27 mouse cellular contexts compared by ENCODE assay signal in genomic region chr5:114275339-114275738, GRCm38 (mm10). TPM values are rescaled to one million over a fixed set of nuclear protein-coding genes. Genes with fewer than 3 reads are reported as not detected.
DNase-seq lines count a peak whose midpoint lies in the region; ATAC-seq and TF ChIP-seq lines count a peak whose summit lies in the region.
"Had no signal": no experiment of that assay in that cellular context is flagged by ENCODE, and none has a peak within 500 bp of the region (broad histone marks: within the 10 kb centered on the region; RNA-seq: fewer than 3 reads in every experiment).

No protein-coding gene starts in this region.

- no peaks in the 10 kb centered on the region for H3K9me3 ChIP-seq in forebrain, embryonic 13.5 days (replicated peaks)
- no peaks in the 10 kb centered on the region for H3K9me3 ChIP-seq in forebrain, embryonic 16.5 days (ENCODE audit: control insufficient read depth, low read length)
- H3K9me3 ChIP-seq in midbrain, embryonic 11.5 days (ENCODE audit: control insufficient read depth, low read length), result no peaks in the 10 kb centered on the region
- no peaks in the 10 kb centered on the region for H3K9me3 ChIP-seq in midbrain, postnatal 0 days (ENCODE audit: low read length)
- no peaks in the 10 kb centered on the region for H3K9me3 ChIP-seq in midbrain, embryonic 14.5 days (ENCODE audit: control insufficient read depth, low read length)
- H3K9me3 ChIP-seq in midbrain, embryonic 13.5 days, result no peaks in the 10 kb centered on the region
- H3K9me3 ChIP-seq in ES-Bruce4 (replicated peaks; ENCODE audit: control insufficient read depth, insufficient read depth, low read length, poor library complexity, severe bottlenecking), result no peaks in the 10 kb centered on the region
- no peaks in the 10 kb centered on the region for H3K9me3 ChIP-seq in intestine, embryonic 15.5 days
- H3K9me3 ChIP-seq: embryonic facial prominence, embryonic 13.5 days; embryonic facial prominence, embryonic 15.5 days had no signal

- ATAC-seq in forebrain, embryonic 13.5 days, result no peak
- no peak for ATAC-seq in forebrain, embryonic 16.5 days
- no peak for ATAC-seq in midbrain, embryonic 11.5 days (ENCODE audit: low FRiP score)
- ATAC-seq in midbrain, postnatal 0 days (ENCODE audit: low FRiP score), result no peak
- ATAC-seq in midbrain, embryonic 14.5 days (ENCODE audit: low FRiP score, low TSS enrichment), result no peak
- ATAC-seq in midbrain, embryonic 13.5 days, result no peak
- no peak for ATAC-seq in intestine, embryonic 15.5 days
- ATAC-seq: forebrain, embryonic 14.5 days had no signal

- H3K4me1 ChIP-seq in forebrain, embryonic 13.5 days, result peaks cover 40% of the 10 kb centered on the region
- peaks cover 18% of the 10 kb centered on the region for H3K4me1 ChIP-seq in forebrain, embryonic 16.5 days (replicated peaks; ENCODE audit: control insufficient read depth, insufficient read depth, low read length)
- H3K4me1 ChIP-seq in midbrain, embryonic 11.5 days (ENCODE audit: control insufficient read depth, insufficient read depth, low read length), result peaks cover 45% of the 10 kb centered on the region
- H3K4me1 ChIP-seq in midbrain, postnatal 0 days (ENCODE audit: insufficient read depth, low read length), result peaks cover 3% of the 10 kb centered on the region; the same call in 1 of the 2 replicates
- peaks cover 28% of the 10 kb centered on the region for H3K4me1 ChIP-seq in midbrain, embryonic 14.5 days (ENCODE audit: control insufficient read depth, insufficient read depth, low read length)
- H3K4me1 ChIP-seq in midbrain, embryonic 13.5 days (replicated peaks), result peaks cover 74% of the 10 kb centered on the region
- peaks cover 3% of the 10 kb centered on the region for H3K4me1 ChIP-seq in ES-Bruce4 (ENCODE audit: control insufficient read depth, insufficient read depth, low read length)
- peaks cover 15% of the 10 kb centered on the region for H3K4me1 ChIP-seq in intestine, embryonic 15.5 days (replicated peaks)

- DNase-seq in midbrain, embryonic 11.5 days (ENCODE audit: low spot score, missing footprints), result peak; percentile 90
- DNase-seq in midbrain, postnatal 0 days (ENCODE audit: low spot score), result no peak
- DNase-seq in midbrain, embryonic 14.5 days, result peak; percentile 13
- DNase-seq: adrenal gland, adult 2 months; adrenal gland, postnatal 10 days; adrenal gland, postnatal 25 days; cerebellum, adult 11 months; cerebellum, adult 18-20 months; cerebellum, adult 8-10 months; cerebellum, adult 9-11 months; cerebellum, postnatal 14 days; cerebellum, postnatal 36 days; embryo, embryonic 11 days had no signal

- no peak overlapping the region for H3K27ac ChIP-seq in forebrain, embryonic 13.5 days
- no peak overlapping the region for H3K27ac ChIP-seq in forebrain, embryonic 16.5 days (ENCODE audit: low read length)
- H3K27ac ChIP-seq in midbrain, embryonic 11.5 days (ENCODE audit: low read depth, low read length), result no peak overlapping the region
- no peak overlapping the region for H3K27ac ChIP-seq in midbrain, postnatal 0 days (ENCODE audit: low read depth, low read length)
- H3K27ac ChIP-seq in midbrain, embryonic 14.5 days (replicated peaks; ENCODE audit: low read depth, low read length), result no peak overlapping the region
- H3K27ac ChIP-seq in midbrain, embryonic 13.5 days, result no peak overlapping the region
- no peak overlapping the region for H3K27ac ChIP-seq in ES-Bruce4 (ENCODE audit: insufficient read depth, low read length)
- H3K27ac ChIP-seq in intestine, embryonic 15.5 days, result no peak overlapping the region
- H3K27ac ChIP-seq: embryonic facial prominence, embryonic 13.5 days; embryonic facial prominence, embryonic 15.5 days had no signal

- 0 out of 2 replicates have a peak overlapping the region, but pooled peaks have one; percentile 4 for H3K4me3 ChIP-seq in forebrain, embryonic 13.5 days
- H3K4me3 ChIP-seq in forebrain, embryonic 16.5 days (replicated peaks; ENCODE audit: low read length), result no peak overlapping the region
- no peak overlapping the region for H3K4me3 ChIP-seq in midbrain, embryonic 11.5 days (ENCODE audit: low read depth, low read length)
- no peak overlapping the region for H3K4me3 ChIP-seq in midbrain, postnatal 0 days (ENCODE audit: low read depth, low read length)
- H3K4me3 ChIP-seq in midbrain, embryonic 14.5 days (replicated peaks; ENCODE audit: low read depth, low read length), result no peak overlapping the region
- no peak overlapping the region for H3K4me3 ChIP-seq in midbrain, embryonic 13.5 days (replicated peaks)
- H3K4me3 ChIP-seq in ES-Bruce4 (ENCODE audit: low read depth, low read length), result no peak overlapping the region
- no peak overlapping the region for H3K4me3 ChIP-seq in intestine, embryonic 15.5 days (replicated peaks)
- H3K4me3 ChIP-seq: embryonic facial prominence, embryonic 13.5 days; embryonic facial prominence, embryonic 15.5 days; erythroblast, embryonic 14.5 days had no signal

- TF ChIP-seq POLR2A in ES-Bruce4 (IDR thresholded peaks at IDR 0.05; ENCODE audit: insufficient read depth, low read length), result no peak

- TF ChIP-seq EP300 in ES-Bruce4 (IDR thresholded peaks at IDR 0.05; ENCODE audit: insufficient read depth, low read depth, low read length), result peak; percentile 74; the same call in 1 of the 2 replicates

- no peak overlapping the region for H3K9ac ChIP-seq in forebrain, embryonic 13.5 days
- no peak overlapping the region for H3K9ac ChIP-seq in forebrain, embryonic 16.5 days (replicated peaks; ENCODE audit: low read depth, low read length)
- H3K9ac ChIP-seq in midbrain, embryonic 11.5 days (ENCODE audit: low read length), result no peak overlapping the region
- H3K9ac ChIP-seq in midbrain, postnatal 0 days (replicated peaks; ENCODE audit: low read length, poor library complexity, severe bottlenecking), result no peak overlapping the region
- H3K9ac ChIP-seq in midbrain, embryonic 14.5 days (replicated peaks; ENCODE audit: low read length), result no peak overlapping the region
- no peak overlapping the region for H3K9ac ChIP-seq in midbrain, embryonic 13.5 days (replicated peaks)
- H3K9ac ChIP-seq in ES-Bruce4 (ENCODE audit: low read depth, poor library complexity, severe bottlenecking), result no peak overlapping the region
- H3K9ac ChIP-seq in intestine, embryonic 15.5 days, result no peak overlapping the region
- H3K9ac ChIP-seq: embryonic facial prominence, embryonic 13.5 days; embryonic facial prominence, embryonic 15.5 days had no signal

- H3K4me2 ChIP-seq in forebrain, embryonic 13.5 days, result no peak overlapping the region
- H3K4me2 ChIP-seq in forebrain, embryonic 16.5 days (ENCODE audit: low read length), result no peak overlapping the region
- 0 out of 2 replicates have a peak overlapping the region, but pooled peaks have one; percentile 7 for H3K4me2 ChIP-seq in midbrain, embryonic 11.5 days
- no peak overlapping the region for H3K4me2 ChIP-seq in midbrain, postnatal 0 days (ENCODE audit: low read depth, low read length, poor library complexity, severe bottlenecking)
- H3K4me2 ChIP-seq in midbrain, embryonic 14.5 days (ENCODE audit: low read length), result no peak overlapping the region
- H3K4me2 ChIP-seq in midbrain, embryonic 13.5 days (replicated peaks), result no peak overlapping the region
- H3K4me2 ChIP-seq in intestine, embryonic 15.5 days (replicated peaks), result no peak overlapping the region
- H3K4me2 ChIP-seq: embryonic facial prominence, embryonic 15.5 days had no signal

- peaks cover 90% of the 10 kb centered on the region for H3K27me3 ChIP-seq in forebrain, embryonic 13.5 days
- H3K27me3 ChIP-seq in forebrain, embryonic 16.5 days (replicated peaks; ENCODE audit: control insufficient read depth, insufficient read depth, low read length), result peaks cover 69% of the 10 kb centered on the region
- H3K27me3 ChIP-seq in midbrain, embryonic 11.5 days (ENCODE audit: control insufficient read depth, insufficient read depth, low read length), result peaks cover 73% of the 10 kb centered on the region
- peaks cover 57% of the 10 kb centered on the region for H3K27me3 ChIP-seq in midbrain, postnatal 0 days (ENCODE audit: insufficient read depth, low read length)
- peaks cover 83% of the 10 kb centered on the region for H3K27me3 ChIP-seq in midbrain, embryonic 14.5 days (ENCODE audit: control insufficient read depth, insufficient read depth, low read length)
- H3K27me3 ChIP-seq in midbrain, embryonic 13.5 days, result peaks cover 87% of the 10 kb centered on the region
- H3K27me3 ChIP-seq in ES-Bruce4 (ENCODE audit: control insufficient read depth, insufficient read depth, low read length, poor library complexity, severe bottlenecking), result peaks cover 2% of the 10 kb centered on the region
- peaks cover 78% of the 10 kb centered on the region for H3K27me3 ChIP-seq in intestine, embryonic 15.5 days (replicated peaks)

- 4% methylated on average over 8 of the region's 8 CpGs for WGBS in forebrain, embryonic 13.5 days
- WGBS in forebrain, embryonic 16.5 days, result 6% methylated on average over 8 of the region's 8 CpGs
- WGBS in midbrain, embryonic 11.5 days, result 8% methylated on average over 8 of the region's 8 CpGs
- WGBS in midbrain, postnatal 0 days, result 23% methylated on average over 8 of the region's 8 CpGs
- WGBS in midbrain, embryonic 14.5 days, result 10% methylated on average over 8 of the region's 8 CpGs
- WGBS in midbrain, embryonic 13.5 days, result 10% methylated on average over 8 of the region's 8 CpGs
- WGBS in intestine, embryonic 15.5 days, result 31% methylated on average over 8 of the region's 8 CpGs

- no peaks in the 10 kb centered on the region for H3K36me3 ChIP-seq in forebrain, embryonic 13.5 days (ENCODE audit: poor library complexity, severe bottlenecking)
- no peaks in the 10 kb centered on the region for H3K36me3 ChIP-seq in forebrain, embryonic 16.5 days (ENCODE audit: control insufficient read depth, insufficient read depth)
- H3K36me3 ChIP-seq in midbrain, embryonic 11.5 days (ENCODE audit: control insufficient read depth, insufficient read depth, low read length), result no peaks in the 10 kb centered on the region
- H3K36me3 ChIP-seq in midbrain, postnatal 0 days (ENCODE audit: insufficient read depth, low read length), result no peaks in the 10 kb centered on the region
- H3K36me3 ChIP-seq in midbrain, embryonic 14.5 days (ENCODE audit: control insufficient read depth, insufficient read depth, low read length), result no peaks in the 10 kb centered on the region
- H3K36me3 ChIP-seq in midbrain, embryonic 13.5 days, result no peaks in the 10 kb centered on the region
- H3K36me3 ChIP-seq in ES-Bruce4 (ENCODE audit: control insufficient read depth, insufficient read depth, low read length, poor library complexity, severe bottlenecking), result no peaks in the 10 kb centered on the region
- H3K36me3 ChIP-seq in intestine, embryonic 15.5 days, result no peaks in the 10 kb centered on the region
- H3K36me3 ChIP-seq: embryonic facial prominence, embryonic 13.5 days; embryonic facial prominence, embryonic 15.5 days had no signal

- TF ChIP-seq CTCF in midbrain, postnatal 0 days (IDR thresholded peaks at IDR 0.05), result no peak
- TF ChIP-seq CTCF in ES-Bruce4 (IDR thresholded peaks at IDR 0.05; ENCODE audit: low read depth, low read length), result no peak

RNA-seq across cellular contexts. Expression of gene Foxn4, which starts 1.7 kb away (rescaled TPM):
- polyA plus RNA-seq in forebrain, embryonic 13.5 days (2015; fragmentation: Nextera tagmentation; extraction: Ambion mirVana), result 0.12 and 0.31 TPM in 2 replicates
- 0.24 and 0.68 TPM in 2 replicates for polyA plus RNA-seq in forebrain, embryonic 16.5 days (2015; fragmentation: Nextera tagmentation; extraction: Ambion mirVana)
- 6.5 and 6.9 TPM in 2 replicates for polyA plus RNA-seq in midbrain, embryonic 11.5 days (2014; fragmentation: Nextera tagmentation; extraction: Ambion mirVana)
- 0.24 and 0.66 TPM in 2 replicates for total RNA-seq in midbrain, postnatal 0 days (2014; rRNA removed)
- polyA plus RNA-seq in midbrain, postnatal 0 days (2015; fragmentation: Nextera tagmentation; extraction: Ambion mirVana), result 0.35 and 0.38 TPM in 2 replicates
- 0.36 and 1.5 TPM in 2 replicates for polyA plus RNA-seq in midbrain, embryonic 14.5 days (2014; fragmentation: Nextera tagmentation; extraction: Ambion mirVana)
- polyA plus RNA-seq in midbrain, embryonic 13.5 days (2015; fragmentation: Nextera tagmentation; extraction: Ambion mirVana), result 3.6 and 4.0 TPM in 2 replicates
- 2.6 and 3.7 TPM in 2 replicates for polyA plus RNA-seq in ES-Bruce4 (2011; ENCODE audit: insufficient read depth, insufficient read length, low read depth, missing spikeins)
- polyA plus RNA-seq in intestine, embryonic 15.5 days (2015; fragmentation: Nextera tagmentation; extraction: Ambion mirVana), result not detected in 2 replicates
- total RNA-seq: adrenal gland, adult 2 months; adrenal gland, postnatal 10 days; adrenal gland, postnatal 25 days; adrenal gland, postnatal 4 days; common myeloid progenitor, adult 5-6 weeks; MEL had no signal
- polyA plus RNA-seq: adrenal gland, adult 2 months; C2C12; erythroblast, embryonic 14.5 days; frontal cortex, adult 2 months had no signal

RNA-seq across cellular contexts. Expression of gene Myo1h, which starts 13.6 kb away (rescaled TPM):
- 0.56 and 0.62 TPM in 2 replicates for polyA plus RNA-seq in forebrain, embryonic 13.5 days (2015; fragmentation: Nextera tagmentation; extraction: Ambion mirVana)
- 0.65 and 0.91 TPM in 2 replicates for polyA plus RNA-seq in forebrain, embryonic 16.5 days (2015; fragmentation: Nextera tagmentation; extraction: Ambion mirVana)
- polyA plus RNA-seq in midbrain, embryonic 11.5 days (2014; fragmentation: Nextera tagmentation; extraction: Ambion mirVana), result 0.45 and 0.66 TPM in 2 replicates
- total RNA-seq in midbrain, postnatal 0 days (2014; rRNA removed), result 0.33 and 0.60 TPM in 2 replicates
- polyA plus RNA-seq in midbrain, postnatal 0 days (2015; fragmentation: Nextera tagmentation; extraction: Ambion mirVana), result 0.43 and 0.56 TPM in 2 replicates
- polyA plus RNA-seq in midbrain, embryonic 14.5 days (2014; fragmentation: Nextera tagmentation; extraction: Ambion mirVana), result 0.34 and 0.74 TPM in 2 replicates
- 0.58 and 0.93 TPM in 2 replicates for polyA plus RNA-seq in midbrain, embryonic 13.5 days (2015; fragmentation: Nextera tagmentation; extraction: Ambion mirVana)
- 1.8 and 1.9 TPM in 2 replicates for polyA plus RNA-seq in ES-Bruce4 (2011; ENCODE audit: insufficient read depth, insufficient read length, low read depth, missing spikeins)
- polyA plus RNA-seq in intestine, embryonic 15.5 days (2015; fragmentation: Nextera tagmentation; extraction: Ambion mirVana), result 3.4 and 3.9 TPM in 2 replicates
- polyA plus RNA-seq: adrenal gland, adult 2 months; erythroblast, embryonic 14.5 days had no signal
